Mouse (Mus musculus) heart, postnatal 0 days (tissue): ENCODE measurements around the gene Rhoc.

ENCODE experiments used
- CTCF ChIP-seq: IDR thresholded peaks from 2 replicates; pipeline ENCODE4 v1.5.1; 2016; ENCODE audit warnings: antibody characterized with exemption, control low read depth, low read depth
- EP300 ChIP-seq: IDR thresholded peaks from 2 replicates; pipeline ENCODE4 v1.6.1; 2016; ENCODE audit warnings: antibody characterized with exemption, low read depth

DNA sequence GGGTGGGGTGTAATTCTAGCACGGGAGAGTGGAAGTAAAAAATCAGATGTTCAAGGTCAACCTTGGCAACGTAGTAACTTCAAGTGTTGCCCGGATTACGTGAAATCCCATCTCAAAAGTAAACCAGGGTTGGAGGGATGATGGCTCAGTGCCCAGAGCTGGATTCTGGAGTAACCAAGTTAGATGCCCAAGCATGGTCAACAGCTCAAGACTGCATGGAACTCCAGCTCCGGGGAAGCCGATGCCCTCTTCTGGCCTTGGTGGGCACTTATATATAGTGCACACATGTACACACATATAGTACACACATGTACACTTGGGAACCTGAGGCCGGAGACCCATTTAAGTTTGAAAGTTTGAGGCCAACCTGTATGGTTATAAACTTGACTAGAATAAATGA, 28.0 kb downstream of the Rhoc start:
- TF ChIP-seq EP300, result no peak
- TF ChIP-seq CTCF, result 0 out of 2 replicates have a peak, but pooled peaks have one; percentile 3
